Mouse (Mus musculus) C2C12 (cell line): Measurements from ENCODE around the gene Epha4.

Experiments
- CTCF ChIP-seq: IDR thresholded peaks from one replicate; pipeline ENCODE4 v1.5.1; 2011; ENCODE audit not compliant: control insufficient read depth, insufficient read depth, insufficient read length
- MAX ChIP-seq: IDR thresholded peaks from one replicate; pipeline ENCODE4 v1.6.1; 2011; ENCODE audit warnings: mild to moderate bottlenecking, control low read depth

- no peak for TF ChIP-seq CTCF
- no peak for TF ChIP-seq MAX
Measured at GRCm38 (mm10) chr1:77497506-77497905, 17.4 kb downstream of the Epha4 start.
